Mouse (Mus musculus): Measurements from ENCODE around the gene Ganc.

Ganc gene

GRCm38 (mm10) chr2:120501136-120501918 lies 97.6 kb downstream of the Ganc start:
- no peak for DNase-seq (ENCODE audit: low spot score in 2 of 2)

GRCm38 (mm10) chr2:120501931-120502604 lies 98.4 kb downstream of the Ganc start:
- DNase-seq (ENCODE audit: low spot score in 2 of 2): no peak

GRCm38 (mm10) chr2:120502605-120502990 lies 98.9 kb downstream of the Ganc start:
- DNase-seq (ENCODE audit: low spot score in 2 of 2): no peak

GRCm38 (mm10) chr2:120503094-120503493 lies 99.4 kb downstream of the Ganc start:
- DNase-seq (ENCODE audit: low spot score in 2 of 2): no peak

GRCm38 (mm10) chr2:120503992-120504391 lies 100.3 kb downstream of the Ganc start:
- DNase-seq (ENCODE audit: low spot score in 2 of 2): no peak

Data from right cerebral cortex, adult 2 months (tissue).